Mouse (Mus musculus) heart, embryonic 12.5 days (tissue): Measurements from ENCODE around the gene Smarce1. TPM values are rescaled to one million over a fixed set of nuclear protein-coding genes. Genes with fewer than 3 reads are reported as not detected.

Experiments used
- ATAC-seq: fragments of 200-750 bp; cut with Nextera tagmentation; 2 replicates; pipeline ENCODE4 v1.8.0; 2017; ENCODE audit warnings: moderate TSS enrichment, moderate library complexity; ENCODE audit not compliant: insufficient number of reproducible peaks, low FRiP score
- H3K27ac ChIP-seq: fragments of 300-500 bp; sonication (generic); 2 replicates; pipeline ENCODE4 v1.5.1; 2016; ENCODE audit warnings: mild to moderate bottlenecking, moderate library complexity; ENCODE audit not compliant: poor library complexity, severe bottlenecking
- H3K27me3 ChIP-seq: fragments of 300-500 bp; sonication (generic); replicated peaks from 2 replicates; pipeline ENCODE4 v1.6.1; 2016; ENCODE audit warnings: mild to moderate bottlenecking, moderate library complexity
- H3K36me3 ChIP-seq: fragments of 300-500 bp; sonication (generic); 2 replicates; pipeline ENCODE4 v1.6.1; 2016; ENCODE audit warnings: mild to moderate bottlenecking, moderate library complexity
- H3K4me1 ChIP-seq: fragments of 300-500 bp; sonication (generic); replicated peaks from 2 replicates; pipeline ENCODE4 v1.6.1; 2016; ENCODE audit warnings: mild to moderate bottlenecking
- H3K4me2 ChIP-seq: fragments of 300-500 bp; sonication (generic); 2 replicates; pipeline ENCODE4 v1.6.1; 2016; ENCODE audit warnings: mild to moderate bottlenecking, moderate library complexity
- H3K4me3 ChIP-seq: fragments of 300-500 bp; sonication (generic); 2 replicates; pipeline ENCODE4 v1.5.1; 2016; ENCODE audit warnings: mild to moderate bottlenecking
- H3K9ac ChIP-seq: fragments of 300-500 bp; sonication (generic); 2 replicates; pipeline ENCODE4 v1.6.1; 2016; ENCODE audit warnings: mild to moderate bottlenecking, moderate library complexity
- H3K9me3 ChIP-seq: fragments of 300-500 bp; sonication (generic); replicated peaks from 2 replicates; pipeline ENCODE4 v1.6.1; 2016; ENCODE audit warnings: mild to moderate bottlenecking, moderate library complexity
- WGBS: fragments of 180-500 bp; shearing (Covaris S2); methylation state at CpG from one replicate; pipeline ENCODE4 v1.1.7; 2016; 5-methylcytosine and 5-hydroxymethylcytosine counted together
- polyA plus RNA-seq: library from polyadenylated mRNA; unstranded; fragments of >200 nt; fragmentation: Nextera tagmentation; extraction: Ambion mirVana; gene quantifications from 2 replicates; pipeline ENCODE4 v1.2.1, GENCODE M21; 2016

The Smarce1 gene
- polyA plus RNA-seq, 1 experiment from 2014 or later, result 181 TPM

GRCm38 (mm10) chr11:99189154-99189582 is 41.6 kb downstream of the Smarce1 start:
- H3K4me2 ChIP-seq, result no peak overlapping the region
- no peak overlapping the region for H3K4me3 ChIP-seq
- H3K27me3 ChIP-seq, result peaks cover 25% of the 10 kb centered on the region
- H3K36me3 ChIP-seq, result no peaks in the 10 kb centered on the region
- ATAC-seq, result no peak
- H3K27ac ChIP-seq, result no peak overlapping the region
- no peaks in the 10 kb centered on the region for H3K4me1 ChIP-seq
- no peaks in the 10 kb centered on the region; the same call in 1 of the 2 replicates for H3K9me3 ChIP-seq
- H3K9ac ChIP-seq, result no peak overlapping the region
- 22% methylated on average over 14 of the region's 14 CpGs for WGBS

GRCm38 (mm10) chr11:99187348-99187747 is 43.5 kb downstream of the Smarce1 start:
- Histone ChIP-seq H3K4me2 (no peak overlapping the region), H3K36me3 (no peaks in the 10 kb centered on the region), H3K9ac (no peak overlapping the region), H3K9me3 (no peaks in the 10 kb centered on the region; the same call in 1 of the 2 replicates), H3K27me3 (peaks cover 25% of the 10 kb centered on the region), H3K4me3 (no peak overlapping the region), H3K27ac (no peak overlapping the region), H3K4me1 (no peaks in the 10 kb centered on the region)
- no peak for ATAC-seq
- WGBS, result 79% methylated on average over 4 of the region's 4 CpGs

GRCm38 (mm10) chr11:99186836-99187235 is 44.0 kb downstream of the Smarce1 start:
- no peaks in the 10 kb centered on the region; the same call in 1 of the 2 replicates for H3K9me3 ChIP-seq
- H3K36me3 ChIP-seq, result no peaks in the 10 kb centered on the region
- H3K27ac ChIP-seq, result no peak overlapping the region
- H3K4me3 ChIP-seq, result no peak overlapping the region
- H3K4me2 ChIP-seq, result no peak overlapping the region
- no peak overlapping the region for H3K9ac ChIP-seq
- ATAC-seq, result no peak
- H3K27me3 ChIP-seq, result peaks cover 25% of the 10 kb centered on the region
- 61% methylated on average over 2 of the region's 2 CpGs for WGBS
- H3K4me1 ChIP-seq, result no peaks in the 10 kb centered on the region

- Histone ChIP-seq H3K36me3 (no peaks in the 10 kb centered on the region), H3K27me3 (peaks cover 5% of the 10 kb centered on the region; the same call in 1 of the 2 replicates), H3K9ac (no peak overlapping the region), H3K27ac (no peak overlapping the region), H3K4me1 (no peaks in the 10 kb centered on the region), H3K4me2 (no peak overlapping the region), H3K4me3 (no peak overlapping the region), H3K9me3 (peaks cover 7% of the 10 kb centered on the region; the same call in 1 of the 2 replicates)
- no peak for ATAC-seq
- 63% methylated on average over 11 of the region's 11 CpGs for WGBS
Observed at GRCm38 (mm10) chr11:99182575-99182974, 48.2 kb downstream of the Smarce1 start.

- no peak for ATAC-seq
- no peaks in the 10 kb centered on the region for H3K36me3 ChIP-seq
- WGBS, result 78% methylated on average over 5 of the region's 5 CpGs
- H3K4me3 ChIP-seq, result no peak overlapping the region
- H3K9me3 ChIP-seq, result peaks cover 7% of the 10 kb centered on the region; the same call in 1 of the 2 replicates
- no peak overlapping the region for H3K4me2 ChIP-seq
- H3K27ac ChIP-seq, result no peak overlapping the region
- H3K4me1 ChIP-seq, result no peaks in the 10 kb centered on the region
- H3K9ac ChIP-seq, result no peak overlapping the region
- no peaks in the 10 kb centered on the region for H3K27me3 ChIP-seq
Observed at GRCm38 (mm10) chr11:99180071-99180470, 50.7 kb downstream of the Smarce1 start.

DNA sequence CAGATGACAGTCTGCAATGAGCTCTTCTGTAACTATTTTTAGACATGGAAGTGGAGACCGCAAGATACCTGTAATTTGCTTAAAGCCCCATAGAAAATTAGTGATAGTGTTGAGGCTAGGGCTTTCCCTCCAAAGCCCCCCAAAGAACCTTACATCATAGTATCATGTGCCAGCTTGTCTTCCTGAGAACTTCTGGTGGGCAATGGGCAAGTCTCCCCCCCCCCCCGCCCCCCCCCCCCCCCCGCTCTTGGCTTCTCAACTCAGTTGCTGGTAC is 53.0 kb downstream of the Smarce1 start:
- H3K9me3 ChIP-seq, result peaks cover 11% of the 10 kb centered on the region; the same call in 1 of the 2 replicates
- no peak overlapping the region for H3K4me3 ChIP-seq
- ATAC-seq, result no peak
- WGBS, result 83% methylated on average over 2 of the region's 3 CpGs
- H3K27me3 ChIP-seq, result no peaks in the 10 kb centered on the region
- no peak overlapping the region for H3K9ac ChIP-seq
- no peak overlapping the region for H3K27ac ChIP-seq
- no peaks in the 10 kb centered on the region for H3K36me3 ChIP-seq
- H3K4me2 ChIP-seq, result no peak overlapping the region
- H3K4me1 ChIP-seq, result no peaks in the 10 kb centered on the region

GRCm38 (mm10) chr11:99177054-99177924 is 53.5 kb downstream of the Smarce1 start:
- Histone ChIP-seq H3K4me1 (no peaks in the 10 kb centered on the region), H3K4me2 (no peak overlapping the region), H3K9me3 (peaks cover 11% of the 10 kb centered on the region; the same call in 1 of the 2 replicates), H3K36me3 (no peaks in the 10 kb centered on the region), H3K4me3 (no peak overlapping the region), H3K9ac (no peak overlapping the region), H3K27ac (no peak overlapping the region), H3K27me3 (no peaks in the 10 kb centered on the region)
- no peak for ATAC-seq
- WGBS, result 51% methylated on average over 5 of the region's 5 CpGs

DNA sequence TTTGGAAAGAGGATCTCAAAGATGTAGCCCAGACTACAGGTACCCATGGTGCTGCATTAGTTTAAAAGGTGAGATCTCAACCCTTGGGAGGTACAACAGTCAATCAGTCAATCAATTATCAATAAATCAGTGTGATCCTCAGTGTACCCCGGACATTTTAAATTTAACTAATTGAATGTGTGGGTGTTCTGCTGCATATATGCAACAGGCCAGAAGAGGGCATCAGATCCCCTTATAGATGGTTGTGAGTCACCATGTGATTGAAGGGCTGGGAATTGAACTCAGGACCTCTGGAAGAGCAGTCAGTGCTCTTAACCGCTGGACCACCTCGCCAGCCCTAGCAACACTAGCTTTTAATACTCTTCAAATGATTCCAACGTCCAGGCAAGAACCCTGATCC is 58.8 kb downstream of the Smarce1 start:
- no peaks in the 10 kb centered on the region for H3K27me3 ChIP-seq
- no peak overlapping the region for H3K4me3 ChIP-seq
- H3K4me1 ChIP-seq, result no peaks in the 10 kb centered on the region
- H3K27ac ChIP-seq, result no peak overlapping the region
- H3K4me2 ChIP-seq, result no peak overlapping the region
- H3K9me3 ChIP-seq, result peaks cover 3% of the 10 kb centered on the region; the same call in 1 of the 2 replicates
- H3K36me3 ChIP-seq, result no peaks in the 10 kb centered on the region
- no peak for ATAC-seq
- no peak overlapping the region for H3K9ac ChIP-seq
- WGBS, result 77% methylated on average over 4 of the region's 4 CpGs

GRCm38 (mm10) chr11:99171442-99171841 is 59.4 kb downstream of the Smarce1 start:
- no peak for ATAC-seq
- WGBS, result 64% methylated on average over 2 of the region's 2 CpGs
- Histone ChIP-seq H3K27me3 (no peaks in the 10 kb centered on the region), H3K36me3 (no peaks in the 10 kb centered on the region), H3K4me3 (no peak overlapping the region), H3K4me1 (no peaks in the 10 kb centered on the region), H3K9ac (no peak overlapping the region), H3K9me3 (peaks cover 3% of the 10 kb centered on the region; the same call in 1 of the 2 replicates), H3K4me2 (no peak overlapping the region), H3K27ac (no peak overlapping the region)

DNA sequence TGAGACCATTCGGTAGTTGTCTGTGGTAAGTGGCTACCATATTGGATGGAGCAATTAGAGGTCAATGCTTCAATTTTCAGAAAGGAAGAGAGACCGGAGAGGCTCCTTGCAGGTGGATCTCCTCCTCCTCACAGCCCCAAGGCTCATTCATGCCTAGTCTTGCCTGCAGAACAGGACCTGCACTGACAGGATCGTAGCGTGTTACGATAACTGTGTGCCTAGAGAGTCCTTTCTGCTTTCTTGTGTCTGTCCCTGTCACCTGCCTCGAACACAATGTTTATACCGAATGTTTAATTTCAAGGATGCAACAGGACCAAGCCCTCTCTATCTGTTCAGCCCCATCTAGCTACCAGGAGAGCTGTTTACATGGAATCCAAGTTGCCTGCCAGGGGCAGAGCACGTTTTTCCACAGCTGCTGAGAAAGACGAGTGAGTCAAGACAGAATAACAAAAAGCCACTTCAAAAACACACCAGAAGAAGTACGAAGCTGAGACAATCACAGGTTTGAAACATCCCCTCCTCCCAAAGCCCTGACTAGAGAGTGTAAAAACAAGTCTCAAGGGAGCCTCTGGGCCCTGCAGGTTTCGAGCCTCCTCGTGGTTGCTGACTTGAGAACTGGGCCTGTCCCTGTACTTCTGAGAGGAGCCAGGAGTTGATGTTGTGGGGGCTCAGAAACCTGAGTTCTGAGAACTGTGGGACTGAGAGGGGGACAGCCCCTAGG is 60.1 kb downstream of the Smarce1 start:
- H3K4me3 ChIP-seq, result no peak overlapping the region
- H3K27me3 ChIP-seq, result no peaks in the 10 kb centered on the region
- no peak overlapping the region for H3K4me2 ChIP-seq
- H3K36me3 ChIP-seq, result no peaks in the 10 kb centered on the region
- no peak for ATAC-seq
- H3K9ac ChIP-seq, result no peak overlapping the region
- peaks cover 3% of the 10 kb centered on the region; the same call in 1 of the 2 replicates for H3K9me3 ChIP-seq
- no peaks in the 10 kb centered on the region for H3K4me1 ChIP-seq
- H3K27ac ChIP-seq, result no peak overlapping the region
- WGBS, result 69% methylated on average over 12 of the region's 12 CpGs

DNA sequence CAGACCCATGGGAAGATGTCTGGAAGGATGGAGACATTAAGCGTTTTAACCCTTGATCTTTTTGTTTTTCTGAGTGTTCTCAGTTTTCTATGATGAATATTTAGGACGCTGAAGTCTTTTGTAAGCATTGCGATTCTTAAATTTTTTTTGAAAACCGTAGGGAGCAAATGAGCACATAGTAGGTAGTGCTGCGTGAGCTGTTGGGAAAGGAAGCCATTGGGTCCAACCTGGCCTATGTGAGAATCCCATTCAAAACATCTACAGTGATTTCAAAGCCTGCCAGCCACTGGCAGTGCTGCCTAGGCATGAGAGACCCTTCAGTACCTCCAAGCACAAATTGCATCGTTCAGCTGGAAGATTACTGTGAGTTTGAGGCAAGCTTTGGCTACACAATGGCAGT is 60.8 kb downstream of the Smarce1 start:
- no peak overlapping the region for H3K4me3 ChIP-seq
- no peaks in the 10 kb centered on the region for H3K27me3 ChIP-seq
- no peaks in the 10 kb centered on the region for H3K4me1 ChIP-seq
- ATAC-seq, result no peak
- H3K9ac ChIP-seq, result no peak overlapping the region
- H3K36me3 ChIP-seq, result no peaks in the 10 kb centered on the region
- 88% methylated on average over 6 of the region's 6 CpGs for WGBS
- H3K4me2 ChIP-seq, result no peak overlapping the region
- no peak overlapping the region for H3K27ac ChIP-seq
- H3K9me3 ChIP-seq, result peaks cover 3% of the 10 kb centered on the region; the same call in 1 of the 2 replicates
